Mouse (Mus musculus) spleen, adult 2 months (tissue): ENCODE measurements around the gene 2310009B15Rik.

ENCODE experiments used
- CTCF ChIP-seq: fragments of 200-500 bp; IDR thresholded peaks from 2 replicates; pipeline ENCODE4 v1.5.1; 2011; ENCODE audit warnings: mild to moderate bottlenecking, inconsistent platforms; ENCODE audit not compliant: insufficient read depth, insufficient read length, insufficient replicate concordance; ENCODE audit errors: extremely low read depth
- POLR2A ChIP-seq: fragments of 200-500 bp; IDR thresholded peaks from 2 replicates; pipeline ENCODE4 v1.6.1; 2011; ENCODE audit warnings: low read depth, low read length, inconsistent platforms

- TF ChIP-seq CTCF (no peak), POLR2A (no peak)
Observed at GRCm38 (mm10) chr1:138896088-138896487, 39.4 kb upstream of the 2310009B15Rik start.
